Mouse (Mus musculus) CH12.LX (cell line): ENCODE measurements around the gene Aebp2. TPM values are rescaled to one million over a fixed set of nuclear protein-coding genes. Genes with fewer than 3 reads are reported as not detected.

Source experiments
- DNase-seq: peaks from one replicate; pipeline ENCODE4 v3.0.0-alpha.2; 2013; ENCODE audit errors: extremely low read depth
- H3K27ac ChIP-seq: 2 replicates; pipeline ENCODE4 v1.5.1; 2012; ENCODE audit warnings: low read depth, mild to moderate bottlenecking, control low read depth, moderate library complexity; ENCODE audit not compliant: insufficient read depth
- H3K27me3 ChIP-seq: replicated peaks from 2 replicates; pipeline ENCODE3; 2012; ENCODE audit warnings: inconsistent platforms
- H3K36me3 ChIP-seq, 2 experiments: replicated peaks in 1 of 2; 2 replicates each; pipeline versions ENCODE3 to v1.6.1; 2012; ENCODE audit warnings: inconsistent platforms in 1 of 2, low read length in 1 of 2, mild to moderate bottlenecking in 1 of 2, mixed read lengths in 1 of 2, moderate library complexity in 1 of 2; ENCODE audit not compliant: control insufficient read depth in 1 of 2, insufficient read depth in 1 of 2
- H3K4me1 ChIP-seq, 2 experiments: 2 replicates each; pipeline ENCODE4 v1.6.1; 2012; ENCODE audit warnings: inconsistent platforms in 1 of 2, moderate library complexity in 1 of 2; ENCODE audit not compliant: insufficient read depth in 2 of 2, control insufficient read depth in 1 of 2
- H3K4me2 ChIP-seq: 2 replicates; pipeline ENCODE4 v1.6.1; 2012; ENCODE audit warnings: low read depth, mild to moderate bottlenecking, control low read depth; ENCODE audit not compliant: poor library complexity, insufficient read depth, severe bottlenecking
- H3K4me3 ChIP-seq, 3 experiments: fragments of 150-350 bp in 1 of 3; sonication (generic) in 1 of 3; replicated peaks in 1 of 3; 2 replicates each; pipeline versions ENCODE3 to v1.5.1; 2011 to 2012; ENCODE audit warnings: low read depth in 2 of 3, low read length in 2 of 3, mild to moderate bottlenecking in 2 of 3, moderate library complexity in 2 of 3, control low read depth in 1 of 3, improper control_type of control experiment in 1 of 3, inconsistent platforms in 1 of 3, mixed read lengths in 1 of 3; ENCODE audit not compliant: poor library complexity in 1 of 3
- H3K79me2 ChIP-seq: replicated peaks from 2 replicates; pipeline ENCODE4 v1.6.1; 2012; ENCODE audit warnings: mild to moderate bottlenecking, moderate library complexity; ENCODE audit not compliant: control insufficient read depth, poor library complexity, insufficient read depth, severe bottlenecking; ENCODE audit errors: extremely low read depth
- H3K9ac ChIP-seq: 2 replicates; pipeline ENCODE4 v1.6.1; 2012; ENCODE audit warnings: low read depth, mild to moderate bottlenecking, control low read depth, moderate library complexity; ENCODE audit not compliant: insufficient read depth
- H3K9me3 ChIP-seq: replicated peaks from 2 replicates; pipeline ENCODE3; 2012; ENCODE audit warnings: low read length, inconsistent platforms, mixed read lengths
- CHD2 ChIP-seq: IDR thresholded peaks from 2 replicates; pipeline ENCODE4 v1.6.1; 2011; ENCODE audit warnings: low read length, improper control_type of control experiment
- ELF1 ChIP-seq: IDR thresholded peaks from 2 replicates; pipeline ENCODE4 v1.6.1; 2014; ENCODE audit warnings: low read depth, mild to moderate bottlenecking, inconsistent platforms, low read length, improper control_type of control experiment
- GABPA ChIP-seq: IDR thresholded peaks from 2 replicates; pipeline ENCODE4 v1.6.1; 2012; ENCODE audit warnings: low read depth, low read length, improper control_type of control experiment, inconsistent platforms; ENCODE audit not compliant: insufficient replicate concordance
- MAZ ChIP-seq: IDR thresholded peaks from 2 replicates; pipeline ENCODE4 v1.6.1; 2012; ENCODE audit warnings: low read depth, mild to moderate bottlenecking, inconsistent platforms, low read length, improper control_type of control experiment, moderate library complexity
- MXI1 ChIP-seq: IDR thresholded peaks from 2 replicates; pipeline ENCODE4 v1.6.1; 2011; ENCODE audit warnings: mild to moderate bottlenecking, low read depth, low read length, improper control_type of control experiment
- NELFE ChIP-seq: IDR thresholded peaks from 2 replicates; pipeline ENCODE4 v1.6.1; 2011; ENCODE audit warnings: low read depth, low read length, improper control_type of control experiment
- PAX5 ChIP-seq: IDR thresholded peaks from 2 replicates; pipeline ENCODE4 v1.6.1; 2012; ENCODE audit warnings: low read length, inconsistent platforms, mixed read lengths
- POLR2AphosphoS2 ChIP-seq: IDR thresholded peaks from 2 replicates; pipeline ENCODE4 v1.6.1; 2011; ENCODE audit warnings: low read depth, low read length, improper control_type of control experiment
- RCOR1 ChIP-seq: conservative IDR thresholded peaks from 2 replicates; pipeline ENCODE4 v1.6.1; 2012; ENCODE audit warnings: low read depth, mild to moderate bottlenecking, inconsistent platforms, low read length, improper control_type of control experiment
- SIN3A ChIP-seq: IDR thresholded peaks from 2 replicates; pipeline ENCODE4 v1.6.1; 2012; ENCODE audit warnings: low read length, improper control_type of control experiment, inconsistent platforms
- TBP ChIP-seq: conservative IDR thresholded peaks from 2 replicates; pipeline ENCODE4 v1.6.1; 2011; ENCODE audit warnings: low read depth, low read length, improper control_type of control experiment
- TCF12 ChIP-seq: IDR thresholded peaks from 2 replicates; pipeline ENCODE4 v1.6.1; 2014; ENCODE audit warnings: low read depth, mild to moderate bottlenecking, inconsistent platforms, low read length, improper control_type of control experiment
- USF2 ChIP-seq: conservative IDR thresholded peaks from 2 replicates; pipeline ENCODE4 v1.6.1; 2011; ENCODE audit warnings: low read depth, low read length, improper control_type of control experiment
- ZC3H11A ChIP-seq: IDR thresholded peaks from 2 replicates; pipeline ENCODE4 v1.6.1; 2012; ENCODE audit warnings: low read depth, mild to moderate bottlenecking, inconsistent platforms, low read length, improper control_type of control experiment
- ZMIZ1 ChIP-seq: IDR thresholded peaks from 2 replicates; pipeline ENCODE4 v1.6.1; 2012; ENCODE audit warnings: low read depth, mild to moderate bottlenecking, inconsistent platforms, low read length, improper control_type of control experiment
- ZNF384 ChIP-seq: IDR thresholded peaks from 2 replicates; pipeline ENCODE4 v1.6.1; 2012; ENCODE audit warnings: low read depth, low read length, improper control_type of control experiment, inconsistent platforms
- dilution Hi-C: fragments of 300-500 bp; cut with MboI; formaldehyde crosslinking; loops from 2 replicates; pipeline ENCODE4 v1.14.3; 2020; ENCODE audit warnings: low sequenced_read_pairs; ENCODE audit not compliant: extremely low pct_unique_long_range_greater_than_20kb, extremely low pct_ligation_motif_present
- in situ Hi-C: fragments of 300-500 bp; cut with MboI; formaldehyde crosslinking; loops from 3 replicates; pipeline ENCODE4 v1.14.3; 2019; ENCODE audit warnings: low sequenced_read_pairs, low pct_ligation_motif_present, low pct_unique_long_range_greater_than_20kb, mixed read lengths
- polyA plus RNA-seq: library from polyadenylated mRNA; unstranded; fragments of >175 nt; gene quantifications from 2 replicates; pipeline ENCODE4 v1.2.1, GENCODE M21; 2012; ENCODE audit warnings: low read depth; ENCODE audit not compliant: insufficient read length
- total RNA-seq, 2 experiments: library from RNA; depleted of rRNA; stranded (reverse); fragments of 300-350 nt in 1 of 2; fragments of >200 nt in 1 of 2; gene quantifications; 2 replicates each; pipeline ENCODE4 v1.2.3; 2012 to 2014

Aebp2 gene
- total and polyA plus RNA-seq, 3 experiments = 54.4 to 63.3 (median 59.9) TPM

DNA sequence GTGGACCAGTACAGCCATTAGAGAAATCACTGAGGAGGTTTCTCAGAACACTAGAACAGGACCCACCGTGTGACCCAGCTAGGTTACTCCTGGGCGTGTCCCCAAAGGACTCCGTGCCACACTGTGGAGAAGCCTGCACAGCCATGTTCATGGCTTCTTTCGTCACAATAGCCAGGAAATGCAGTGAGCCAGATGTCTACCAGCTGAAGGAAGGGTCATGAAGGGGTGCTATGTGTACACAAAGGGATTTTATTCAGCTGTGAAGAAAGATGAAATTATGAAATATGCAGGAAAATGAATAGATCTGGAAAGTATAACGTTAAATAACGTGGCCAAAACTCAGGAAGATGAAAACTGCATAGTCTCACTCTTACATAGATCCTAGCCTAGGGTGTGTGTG lies 69.7 kb downstream of the Aebp2 start:
- Histone ChIP-seq H3K4me3 (no peak overlapping the region), H3K79me2 (no peaks in the 10 kb centered on the region), H3K9me3 (no peaks in the 10 kb centered on the region), H3K9ac (no peak overlapping the region), H3K4me1 (no peaks in the 10 kb centered on the region), H3K27me3 (no peaks in the 10 kb centered on the region), H3K27ac (no peak overlapping the region), H3K36me3 (no peaks in the 10 kb centered on the region), H3K4me2 (no peak overlapping the region)
- no peak for TF ChIP-seq ZNF384
- TF ChIP-seq CHD2 = no peak
- no peak for TF ChIP-seq MAZ
- no peak for TF ChIP-seq ZMIZ1
- no peak for TF ChIP-seq POLR2AphosphoS2
- no peak for TF ChIP-seq ELF1
- TF ChIP-seq TCF12 = no peak
- no peak for TF ChIP-seq TBP
- no peak for DNase-seq
- dilution Hi-C loops (no loop called here), in situ Hi-C loops (no loop called here)

GRCm38 (mm10) chr6:140696192-140696879 lies 73.9 kb downstream of the Aebp2 start:
- TF ChIP-seq SIN3A = no peak
- TF ChIP-seq ELF1 = no peak
- no peak for TF ChIP-seq TCF12
- TF ChIP-seq, all 38 proteins: peak for 0
- no peak for DNase-seq
- dilution Hi-C loops = no loop called here
- Histone ChIP-seq H3K4me3 (no peak overlapping the region), H3K27me3 (no peaks in the 10 kb centered on the region), H3K4me1 (no peaks in the 10 kb centered on the region), H3K79me2 (no peaks in the 10 kb centered on the region), H3K9ac (no peak overlapping the region), H3K4me2 (no peak overlapping the region), H3K36me3 (no peaks in the 10 kb centered on the region), H3K27ac (no peak overlapping the region), H3K9me3 (peaks cover 4% of the 10 kb centered on the region)
- in situ Hi-C loops = no loop called here

- Histone ChIP-seq H3K36me3 (no peaks in the 10 kb centered on the region), H3K27me3 (no peaks in the 10 kb centered on the region), H3K79me2 (no peaks in the 10 kb centered on the region), H3K27ac (no peak overlapping the region), H3K4me1 (no peaks in the 10 kb centered on the region), H3K9ac (no peak overlapping the region), H3K9me3 (peaks cover 4% of the 10 kb centered on the region), H3K4me2 (no peak overlapping the region), H3K4me3 (no peak overlapping the region)
- DNase-seq = no peak
- TF ChIP-seq MXI1 (no peak), ZC3H11A (no peak), GABPA (no peak), MAZ (no peak), PAX5 (no peak), TBP (no peak), RCOR1 (no peak), NELFE (no peak), USF2 (no peak)
- in situ Hi-C loops = no loop called here
- dilution Hi-C loops = no loop called here
Observed at GRCm38 (mm10) chr6:140697994-140698393, 75.5 kb downstream of the Aebp2 start.
